Mouse (Mus musculus) cerebellum, postnatal 10 days (tissue): ENCODE data around the gene Hhip.

Experiments
- DNase-seq, 2 experiments: peaks; one replicate each; pipeline ENCODE4 v3.0.0; 2021; ENCODE audit warnings: mixed read lengths in 2 of 2

The Hhip gene

DNA sequence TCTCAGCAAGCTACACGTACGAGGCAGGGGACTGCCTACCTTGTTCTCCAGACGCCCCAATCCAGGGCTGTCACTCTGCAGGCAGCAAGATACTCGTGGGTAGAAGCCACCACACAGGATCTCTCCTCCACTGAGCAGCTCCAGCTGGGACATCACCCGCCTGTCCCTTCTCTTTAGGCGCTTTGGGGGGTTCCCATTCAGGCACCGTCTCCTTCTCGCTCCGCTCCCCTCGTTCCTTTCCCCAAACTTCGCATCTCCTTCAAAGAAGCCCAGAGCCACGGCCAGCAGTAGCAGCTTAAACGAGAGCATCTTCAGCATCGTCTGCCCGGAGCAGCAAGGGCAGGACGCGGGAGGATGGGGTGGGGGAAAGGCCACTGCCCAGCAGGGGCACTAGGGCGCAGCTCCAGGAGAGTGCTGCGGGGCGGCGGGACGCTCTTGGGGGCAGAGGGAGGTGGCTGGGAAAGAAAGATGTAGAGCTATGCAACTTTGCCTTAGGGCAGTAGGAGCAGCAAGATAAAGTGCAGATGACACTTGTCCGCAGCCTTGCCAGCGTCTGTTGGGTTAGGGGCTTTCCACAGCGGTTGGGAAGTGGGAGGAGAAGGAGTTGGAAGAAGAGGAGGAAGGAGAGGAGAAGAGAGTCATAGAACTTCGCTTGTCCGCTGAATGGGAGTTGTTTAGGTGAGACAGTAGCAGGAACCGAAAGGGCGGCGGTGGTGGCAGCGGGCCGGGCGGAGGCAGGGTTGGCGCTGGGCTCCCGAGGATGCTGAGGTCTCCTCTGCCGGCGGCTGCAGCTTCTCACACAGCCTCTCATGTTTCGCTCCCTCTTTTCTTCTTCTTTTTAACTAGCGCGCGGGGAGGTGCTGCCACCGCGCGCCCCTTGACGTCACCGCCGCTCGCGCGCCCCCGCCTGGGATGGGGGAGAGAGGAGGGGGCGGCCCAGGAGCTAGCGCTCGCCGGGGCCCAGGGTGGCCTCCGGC is at the start of gene Hhip:
Hhip (minus strand) TSS at position 809 of the 977 bp plus-strand sequence.
- peak; percentile 68 to 79 for DNase-seq

DNA sequence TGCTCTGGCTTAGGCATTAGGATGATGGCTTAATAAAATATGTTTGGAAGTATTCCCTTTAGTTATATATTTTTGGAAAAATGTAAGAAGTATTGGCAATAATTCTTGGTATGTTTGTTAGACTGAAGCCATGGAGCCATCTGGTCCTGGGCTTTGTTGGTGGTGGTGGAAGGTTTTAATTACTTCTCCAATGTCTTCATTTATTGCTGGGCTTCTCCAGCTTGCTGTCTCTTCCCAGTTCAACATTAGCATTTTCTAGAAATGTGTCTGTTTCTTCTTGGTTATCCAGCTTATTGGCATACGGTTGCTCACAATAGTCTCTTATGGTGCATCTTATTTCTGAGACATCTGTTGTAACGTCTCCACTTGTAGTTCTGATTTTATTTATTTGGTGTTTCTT is 29.2 kb upstream of the Hhip start:
- no peak for DNase-seq

DNA sequence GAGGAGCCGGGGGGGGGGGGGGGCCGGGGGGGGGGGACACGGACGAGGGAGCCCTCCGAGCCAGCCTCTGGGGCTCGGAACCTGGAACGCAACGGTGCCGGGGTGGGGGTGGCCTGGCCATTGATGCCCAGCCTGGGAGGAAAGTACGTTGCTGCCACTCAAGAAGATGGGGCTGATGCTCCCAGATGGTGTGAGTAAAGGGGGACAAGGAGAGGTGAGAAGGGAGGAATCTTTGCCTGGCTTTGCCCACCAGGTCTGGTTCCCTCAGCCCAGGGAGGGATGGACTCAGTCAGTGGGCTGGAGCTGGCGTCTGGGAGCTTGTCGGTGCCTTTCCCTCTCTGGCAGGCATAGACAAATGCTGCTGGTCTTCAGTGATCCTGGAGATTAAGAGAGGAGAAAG is 387 bp upstream of the Hhip start:
- DNase-seq: peak; percentile 30 to 32

DNA sequence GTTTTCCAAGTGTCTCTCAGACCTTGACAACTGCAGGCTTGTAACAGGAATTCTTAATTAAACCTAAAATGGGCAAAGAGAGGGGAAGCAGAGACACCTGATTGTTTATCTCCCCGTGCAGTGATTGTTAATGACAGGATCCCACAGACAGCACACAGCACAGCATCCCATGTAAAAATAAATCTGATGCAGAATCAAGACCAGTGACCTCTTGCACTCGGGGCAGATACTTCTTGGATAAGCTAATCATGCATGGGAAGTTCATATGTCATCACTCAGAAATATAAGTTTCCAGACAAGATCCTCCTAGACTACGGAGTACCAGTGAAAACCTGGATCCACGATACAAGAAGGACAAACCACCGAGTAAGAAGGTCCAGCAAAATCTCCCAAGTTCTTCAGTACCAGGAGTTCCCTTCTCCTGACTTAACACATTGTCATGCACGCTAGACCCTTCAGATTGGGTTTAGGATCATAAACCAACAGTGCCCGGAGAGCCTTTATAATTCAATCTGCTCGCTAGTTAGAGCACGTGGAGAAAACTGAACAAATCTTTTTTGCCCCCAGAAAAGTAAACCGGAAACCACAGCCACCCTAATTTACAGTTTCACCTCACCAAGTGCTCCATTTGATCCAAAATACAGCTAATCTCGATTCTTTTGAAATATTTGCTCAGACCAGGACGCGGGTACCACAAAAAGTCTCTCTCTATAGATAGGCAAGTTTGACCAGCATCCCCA is 1.3 kb downstream of the Hhip start:
- peak in 1 of 2 experiments; percentile 3 for DNase-seq

DNA sequence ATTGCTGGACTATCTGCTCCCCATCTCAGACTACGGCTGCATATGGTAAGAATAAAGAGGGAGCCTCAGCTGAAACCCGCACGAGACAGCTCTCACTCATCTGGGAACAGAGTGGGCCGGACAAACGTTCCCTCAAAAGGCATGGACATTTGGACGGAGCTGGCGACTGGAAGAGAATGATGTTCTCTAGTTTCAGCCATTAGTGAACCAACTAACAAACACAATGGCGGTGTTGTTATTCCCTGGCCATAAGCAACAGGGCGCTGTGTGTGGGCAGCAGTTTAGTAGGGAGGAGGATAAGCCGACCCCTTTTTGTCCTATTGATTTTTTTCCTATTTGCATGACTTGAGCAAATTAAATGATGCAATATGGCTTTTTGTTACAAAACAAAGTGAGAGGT is 2.0 kb downstream of the Hhip start:
- no peak for DNase-seq

DNA sequence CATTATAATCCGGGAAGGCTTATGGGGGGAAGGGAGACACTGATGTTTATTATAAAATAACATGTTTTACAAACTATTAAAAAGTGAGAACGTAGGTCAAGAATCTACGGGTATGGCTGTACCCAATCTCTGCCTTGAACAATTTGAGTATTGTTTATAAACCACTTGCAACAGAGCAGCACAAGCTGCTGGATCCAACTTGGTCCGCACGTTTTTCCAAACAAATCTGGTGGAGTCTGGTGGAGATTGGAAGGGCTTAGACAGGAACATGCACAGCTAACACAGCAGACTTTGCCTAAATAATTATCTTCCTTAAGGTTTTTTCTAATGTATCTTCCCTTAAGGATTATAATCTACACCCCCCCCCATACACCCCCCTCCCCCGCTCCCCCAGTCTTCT is 2.7 kb downstream of the Hhip start:
- no peak for DNase-seq

DNA sequence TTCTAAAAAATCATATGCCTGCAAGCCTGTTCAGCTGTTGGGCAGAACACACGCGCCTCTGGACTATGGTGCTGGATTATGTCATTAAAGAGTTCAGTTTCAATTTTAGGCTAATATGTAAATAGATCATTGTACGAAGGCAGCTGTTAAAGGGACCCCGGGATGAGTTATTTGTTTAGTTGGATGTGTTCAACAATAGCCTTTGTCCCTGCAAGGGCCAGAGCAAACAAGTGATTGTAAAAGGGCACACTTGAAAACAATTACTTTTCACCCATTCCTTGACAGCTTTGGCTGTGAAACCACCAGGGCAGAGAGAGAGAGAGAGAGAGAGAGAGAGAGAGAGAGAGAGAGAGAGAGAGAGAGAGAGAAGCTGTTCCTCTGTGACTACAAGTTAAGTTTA is 3.6 kb downstream of the Hhip start:
- DNase-seq: no peak

- DNase-seq: no peak
Measured at GRCm38 (mm10) chr8:80052838-80053237, 5.0 kb downstream of the Hhip start.

- peak; percentile 11 to 23 for DNase-seq
Measured at GRCm38 (mm10) chr8:80051494-80051893, 6.3 kb downstream of the Hhip start.

GRCm38 (mm10) chr8:80049256-80050005 is 8.4 kb downstream of the Hhip start:
- DNase-seq: no peak

DNA sequence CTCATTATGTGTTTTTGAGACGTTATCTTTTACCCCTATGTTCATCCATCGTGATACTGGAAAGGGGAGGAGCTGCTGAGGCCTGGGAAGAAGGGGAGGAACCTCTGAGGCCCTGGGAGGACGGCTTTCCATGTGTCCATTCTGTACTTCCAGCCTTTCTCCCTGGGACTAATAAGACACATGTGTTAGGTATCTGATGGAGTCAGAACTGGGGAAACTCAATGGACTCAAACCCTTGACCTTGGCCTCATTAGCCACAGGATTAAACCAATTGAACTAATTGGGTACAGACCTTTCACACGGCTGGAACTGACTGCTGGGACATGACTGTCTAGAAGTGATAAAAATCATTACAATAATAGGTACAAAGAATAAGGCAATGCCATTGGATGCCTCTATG is 9.6 kb downstream of the Hhip start:
- no peak for DNase-seq

GRCm38 (mm10) chr8:80037644-80038253 is 20.1 kb downstream of the Hhip start:
- peak; percentile 74 to 85 for DNase-seq

GRCm38 (mm10) chr8:80032604-80033003 is 25.2 kb downstream of the Hhip start:
- no peak for DNase-seq

- DNase-seq: no peak
Measured at GRCm38 (mm10) chr8:80031330-80032293, 26.2 kb downstream of the Hhip start.

DNA sequence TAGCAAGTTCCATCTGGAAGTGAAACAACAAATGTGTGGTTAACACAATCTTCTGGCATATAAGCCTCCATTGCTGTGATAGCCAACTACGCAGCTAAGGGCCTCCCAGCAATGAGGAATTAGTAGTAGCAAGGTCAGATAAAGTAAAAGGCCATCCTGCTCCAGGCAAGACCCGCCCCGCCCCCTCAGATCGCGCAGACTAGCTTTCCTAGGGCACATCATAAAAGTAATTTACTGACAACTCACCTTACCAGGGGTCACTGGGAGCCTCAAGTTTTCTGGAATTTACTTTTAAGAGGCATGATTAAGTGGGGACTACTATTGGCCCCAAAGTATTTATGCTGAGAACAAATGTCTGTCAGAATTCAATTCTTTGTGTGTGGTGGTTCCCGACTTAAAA is 28.2 kb downstream of the Hhip start:
- no peak for DNase-seq

DNA sequence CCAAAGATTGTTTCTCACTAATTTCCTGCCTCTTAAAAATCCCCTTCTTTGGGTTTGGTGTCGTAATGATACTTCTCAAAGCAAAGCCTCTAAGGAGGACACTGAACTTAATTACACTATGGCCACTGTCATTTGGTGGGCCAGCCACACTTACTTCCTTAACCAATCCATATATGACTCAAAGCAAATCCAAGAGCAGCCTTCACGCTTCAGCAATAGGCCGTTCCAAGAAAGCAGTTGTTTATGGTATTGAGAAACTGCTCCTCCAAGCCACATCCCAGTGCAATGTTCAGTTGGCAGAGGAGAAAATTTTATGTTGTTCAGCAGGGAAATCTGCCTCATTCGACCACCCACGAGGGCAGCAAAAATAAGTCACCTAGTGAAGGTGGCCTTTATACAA is 37.3 kb downstream of the Hhip start:
- no peak for DNase-seq

DNA sequence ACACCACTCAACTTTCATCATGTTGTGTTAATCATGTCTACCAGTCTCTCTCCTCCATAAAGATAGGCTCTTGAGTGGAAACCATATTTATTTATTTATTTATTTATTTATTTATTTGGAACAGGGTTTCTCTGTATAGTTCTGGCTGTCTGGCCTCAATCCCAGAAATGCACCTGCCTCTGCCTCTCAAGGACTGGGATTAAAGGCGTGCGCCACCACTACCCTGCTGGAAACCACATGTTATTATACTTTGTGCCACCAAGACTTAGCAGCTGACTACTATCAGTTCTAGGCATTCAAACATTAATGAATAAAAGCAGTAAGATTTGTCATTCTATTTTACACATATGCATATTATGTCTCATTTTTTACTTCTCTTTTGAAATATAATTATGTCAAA is 42.0 kb downstream of the Hhip start:
- no peak for DNase-seq

DNA sequence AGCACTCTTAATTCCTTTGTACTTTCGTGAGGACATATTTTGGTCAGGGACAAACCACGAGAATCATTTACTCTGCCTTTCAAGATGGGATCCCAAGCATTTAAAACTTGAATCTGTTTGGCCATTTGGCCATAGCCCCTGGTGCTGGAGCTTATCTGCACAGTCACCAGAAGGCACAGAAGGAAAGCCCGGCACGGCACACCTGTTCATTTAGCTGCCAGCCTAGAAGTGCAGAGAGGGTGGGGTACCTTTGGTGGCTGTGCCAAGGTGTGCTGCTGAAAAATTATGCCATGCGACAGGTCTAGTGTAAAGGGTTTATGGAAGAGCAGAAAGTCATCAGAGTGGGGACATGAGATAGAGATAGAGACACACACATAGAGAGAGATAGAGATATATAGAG is 53.4 kb downstream of the Hhip start:
- peak; percentile 37 to 50 for DNase-seq

DNA sequence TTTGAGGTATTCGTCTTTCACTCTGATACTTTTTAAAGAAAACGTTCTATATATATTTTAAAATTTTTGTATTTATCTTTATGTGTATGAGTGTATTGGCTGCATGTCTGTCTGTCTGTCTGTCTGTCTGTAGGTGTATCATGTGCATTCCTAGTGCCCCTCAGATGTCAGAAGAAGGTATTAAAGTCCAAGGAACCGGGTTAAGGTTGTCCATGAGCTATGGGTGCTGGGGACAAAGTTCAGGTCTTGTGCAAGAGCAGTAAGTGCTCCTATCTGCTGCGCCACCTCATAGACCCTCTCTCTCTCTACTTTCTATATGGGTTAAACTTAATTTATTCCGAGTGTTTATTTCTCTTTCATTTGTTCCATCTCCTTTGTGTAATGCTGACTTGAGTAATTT is 55.5 kb downstream of the Hhip start:
- DNase-seq: no peak

DNA sequence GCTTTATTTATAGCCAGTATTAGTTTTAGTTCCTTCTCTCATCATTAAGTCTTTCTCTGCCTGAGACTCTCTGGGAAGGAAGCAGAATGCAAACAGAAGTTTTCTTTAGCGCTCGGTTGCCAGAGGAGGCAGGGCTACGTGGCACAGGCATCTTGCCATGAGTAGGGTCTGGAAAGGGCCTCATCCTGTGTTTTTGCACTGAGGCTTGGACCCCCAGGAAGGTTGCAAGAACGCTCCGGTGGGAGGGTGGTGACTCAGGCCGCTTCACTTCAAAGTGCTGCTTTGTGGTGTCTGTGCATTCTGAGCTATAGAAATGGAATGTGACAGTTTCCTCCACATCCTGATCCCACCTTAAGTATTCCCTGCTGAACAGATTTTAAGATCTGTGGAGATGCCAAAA is 62.7 kb downstream of the Hhip start:
- DNase-seq: peak in 1 of 2 experiments; percentile 6

- DNase-seq: no peak
Measured at GRCm38 (mm10) chr8:79993507-79993906, 64.3 kb downstream of the Hhip start.
